8 mouse cellular contexts compared by ENCODE assay signal in the genomic region with DNA sequence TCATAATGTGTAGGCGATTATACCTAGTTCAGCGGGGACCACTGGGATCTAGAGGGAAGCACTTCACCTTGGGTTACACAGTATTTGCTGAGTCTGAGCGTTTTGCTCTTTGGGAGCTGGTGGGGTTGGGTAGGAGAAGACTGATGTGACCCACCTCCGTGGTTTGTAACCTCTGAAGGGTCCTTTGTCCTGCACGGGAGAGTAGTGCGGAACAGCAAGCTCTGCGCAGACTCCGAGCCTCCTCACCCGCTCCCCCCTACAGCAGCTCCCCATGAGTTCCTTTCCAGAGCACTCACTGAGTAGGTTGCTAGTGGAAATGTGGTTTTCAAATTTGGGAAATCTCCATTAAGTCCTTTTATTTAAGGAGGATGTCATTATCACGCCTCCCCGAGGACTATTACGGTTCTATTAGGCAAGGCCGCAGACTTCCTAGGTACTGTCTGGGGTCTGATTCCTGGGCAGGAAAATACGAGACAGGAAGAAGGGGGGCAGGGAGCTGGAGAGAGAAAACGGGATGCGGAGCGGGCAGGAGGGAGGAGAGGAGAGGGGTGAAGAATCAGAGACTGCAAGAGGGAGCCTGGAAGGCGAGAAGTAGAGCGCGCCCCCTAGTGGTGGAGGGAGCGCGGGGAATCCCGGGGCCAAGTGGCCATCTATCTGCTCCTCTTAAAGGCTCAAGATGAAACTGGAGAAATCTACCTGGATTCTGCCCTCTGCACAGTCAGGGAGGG. TPM values are rescaled to one million over a fixed set of nuclear protein-coding genes. Genes with fewer than 3 reads are reported as not detected.
DNase-seq lines count a peak whose midpoint lies in the region; ATAC-seq and TF ChIP-seq lines count a peak whose summit lies in the region.

No protein-coding gene starts in this region.

- no peaks in the 10 kb centered on the region for H3K79me2 ChIP-seq in C2C12 (ENCODE audit: control insufficient read depth, insufficient read depth)

- H3K9ac ChIP-seq in heart, embryonic 13.5 days = peak overlapping the region; percentile 69
- no peak overlapping the region for H3K9ac ChIP-seq in liver, embryonic 11.5 days (ENCODE audit: low read depth, low read length)
- H3K9ac ChIP-seq in neural tube, embryonic 12.5 days = no peak overlapping the region

- peaks cover under 1% of the 10 kb centered on the region; the same call in 1 of the 2 replicates for H3K9me3 ChIP-seq in heart, embryonic 13.5 days
- H3K9me3 ChIP-seq in liver, embryonic 11.5 days (ENCODE audit: control insufficient read depth, low read length) = no peaks in the 10 kb centered on the region
- no peaks in the 10 kb centered on the region for H3K9me3 ChIP-seq in neural tube, embryonic 12.5 days

- H3K27ac ChIP-seq in heart, embryonic 13.5 days (replicated peaks) = peak overlapping the region; percentile 26; the same call in 1 of the 2 replicates
- no peak overlapping the region for H3K27ac ChIP-seq in liver, embryonic 11.5 days (ENCODE audit: low read depth, low read length)
- no peak overlapping the region for H3K27ac ChIP-seq in neural tube, embryonic 12.5 days

- no peaks in the 10 kb centered on the region for H3K79me3 ChIP-seq in C2C12 (ENCODE audit: low read depth)

- H3K27me3 ChIP-seq in C2C12 (ENCODE audit: control insufficient read depth, insufficient read depth, insufficient read length) = no peaks in the 10 kb centered on the region
- H3K27me3 ChIP-seq in heart, embryonic 13.5 days (replicated peaks) = peaks cover 19% of the 10 kb centered on the region
- peaks cover 13% of the 10 kb centered on the region for H3K27me3 ChIP-seq in liver, embryonic 11.5 days (replicated peaks; ENCODE audit: control insufficient read depth, insufficient read depth, low read length)
- 0 out of 2 replicates have a peak, but pooled peaks cover 5% of the 10 kb centered on the region for H3K27me3 ChIP-seq in neural tube, embryonic 12.5 days (replicated peaks)

- ATAC-seq in erythroblast, adult 5-6 weeks (replicated peaks; ENCODE audit: low FRiP score, poor library complexity, severe bottlenecking) = peak; percentile 72
- no peak for ATAC-seq in heart, embryonic 13.5 days (ENCODE audit: extremely low read depth, insufficient number of reproducible peaks, low FRiP score, low TSS enrichment)
- ATAC-seq in liver, embryonic 11.5 days (replicated peaks; ENCODE audit: low FRiP score) = no peak
- ATAC-seq in neural tube, embryonic 12.5 days (ENCODE audit: low FRiP score, low read depth) = peak; percentile 51; the same call in 1 of the 2 replicates

- DNase-seq in brain, adult 2 months (ENCODE audit: low read depth, low spot score) = peak; percentile 84
- peak; percentile 91 for DNase-seq in kidney, postnatal 10 days
- DNase-seq in liver, embryonic 11.5 days (ENCODE audit: low spot score) = peak; percentile 79
- DNase-seq in testis, postnatal 10 days (ENCODE audit: low spot score) = peak; percentile 96

- no peak overlapping the region for H3K4me3 ChIP-seq in C2C12 (ENCODE audit: insufficient read depth, poor library complexity, severe bottlenecking)
- H3K4me3 ChIP-seq in heart, embryonic 13.5 days = peak overlapping the region; percentile 33
- H3K4me3 ChIP-seq in liver, embryonic 11.5 days (ENCODE audit: low read depth, low read length) = 0 out of 2 replicates have a peak overlapping the region, but pooled peaks have one; percentile 1
- no peak overlapping the region for H3K4me3 ChIP-seq in neural tube, embryonic 12.5 days

- WGBS in heart, embryonic 13.5 days = 18% methylated on average over 23 of the region's 23 CpGs
- 19% methylated on average over 23 of the region's 23 CpGs for WGBS in liver, embryonic 11.5 days
- 10% methylated on average over 23 of the region's 23 CpGs for WGBS in neural tube, embryonic 12.5 days

- peak; percentile 82 for TF ChIP-seq CTCF in C2C12 (IDR thresholded peaks at IDR 0.05; ENCODE audit: control insufficient read depth, insufficient read depth, insufficient read length)

- H3ac ChIP-seq in C2C12 (ENCODE audit: control insufficient read depth, insufficient read length, low read depth) = no peak overlapping the region

- no peaks in the 10 kb centered on the region for H3K36me3 ChIP-seq in C2C12 (ENCODE audit: control insufficient read depth, insufficient read depth)
- no peaks in the 10 kb centered on the region for H3K36me3 ChIP-seq in heart, embryonic 13.5 days
- no peaks in the 10 kb centered on the region for H3K36me3 ChIP-seq in liver, embryonic 11.5 days (ENCODE audit: control insufficient read depth, insufficient read depth, low read length)
- no peaks in the 10 kb centered on the region for H3K36me3 ChIP-seq in neural tube, embryonic 12.5 days

- H3K4me1 ChIP-seq in heart, embryonic 13.5 days = peaks cover 25% of the 10 kb centered on the region
- H3K4me1 ChIP-seq in liver, embryonic 11.5 days (replicated peaks; ENCODE audit: control insufficient read depth, insufficient read depth, low read length) = peaks cover 5% of the 10 kb centered on the region; the same call in 1 of the 2 replicates
- peaks cover 20% of the 10 kb centered on the region for H3K4me1 ChIP-seq in neural tube, embryonic 12.5 days

- H3K4me2 ChIP-seq in heart, embryonic 13.5 days = peak overlapping the region; percentile 65
- peak overlapping the region; percentile 45 for H3K4me2 ChIP-seq in liver, embryonic 11.5 days
- H3K4me2 ChIP-seq in neural tube, embryonic 12.5 days (replicated peaks) = peak overlapping the region; percentile 40

TF ChIP-seq in C2C12, 6 proteins besides CTCF, POLR2A, EP300 and RAD21:
- TF ChIP-seq FOSL1 (IDR thresholded peaks at IDR 0.05; ENCODE audit: insufficient read depth, low read length, poor library complexity, severe bottlenecking) = no peak
- TF ChIP-seq CEBPB (IDR thresholded peaks at IDR 0.05; ENCODE audit: low read depth) = no peak
- no peak for TF ChIP-seq MYOD1 (IDR thresholded peaks at IDR 0.05; ENCODE audit: control insufficient read depth, insufficient read length, low read depth)
- TF ChIP-seq MYOG (IDR thresholded peaks at IDR 0.05; ENCODE audit: control insufficient read depth, extremely low read depth, insufficient read length) = no peak
- no peak for TF ChIP-seq USF1 (IDR thresholded peaks at IDR 0.05; ENCODE audit: low read depth)
- no peak for TF ChIP-seq MAX (IDR thresholded peaks at IDR 0.05)

RNA-seq across cellular contexts. Expression of a gene that starts 29.4 kb away (rescaled TPM):
- 67.5 TPM for polyA plus RNA-seq in C2C12 (2012; fragmentation: generic; extraction: Trizol)
- not detected in 2 replicates for total RNA-seq in erythroblast, adult 5-6 weeks (2015; ENCODE audit: low replicate concordance)
- total RNA-seq in erythroblast, adult 5-6 weeks (2017; ENCODE audit: low replicate concordance) = not detected in 2 replicates
- polyA plus RNA-seq in heart, embryonic 13.5 days (2015; fragmentation: Nextera tagmentation; extraction: Ambion mirVana) = 8.2 and 9.5 TPM in 2 replicates
- 3.3 and 3.9 TPM in 2 replicates for polyA plus RNA-seq in liver, embryonic 11.5 days (2014; fragmentation: Nextera tagmentation; extraction: Ambion mirVana)
- polyA plus RNA-seq in neural tube, embryonic 12.5 days (2016; fragmentation: Nextera tagmentation; extraction: Ambion mirVana) = 10.7 and 15.4 TPM in 2 replicates

Comparison
In these comparisons a context has a peak if more than half of its experiments do, and no peak if none do; other contexts are left out.
1. H3K4me3 ChIP-seq: peak in heart, embryonic 13.5 days (single experiment) and liver, embryonic 11.5 days (single experiment); none in C2C12 (single experiment) and neural tube, embryonic 12.5 days (single experiment).
2. ATAC-seq: peak in erythroblast, adult 5-6 weeks (single experiment) and neural tube, embryonic 12.5 days (single experiment); none in heart, embryonic 13.5 days (single experiment) and liver, embryonic 11.5 days (single experiment).
3. Peak in every context shown above with its lines, with median percentiles within 50 percentile points of each other: DNase-seq and H3K4me2 ChIP-seq.